Mouse (Mus musculus): ENCODE measurements at regions not wholly inside any gene's neighbourhood (a gene's known extent, or its start where the extent isn't known, plus 50 kb on each side); places are given as distances from the start of the nearest gene placed in this dataset.
A peak's percentile ranks its signal among the peaks of the same experiment; 100 is the strongest.
"Not testable (repeated sequence)": the region's sequence is repeated elsewhere in the genome, so short reads cannot be mapped to it uniquely, and the experiment has no call there.

- not testable (repeated sequence) for H3K9ac ChIP-seq (ENCODE audit: low read depth, low read length); H3K4me1 ChIP-seq (ENCODE audit: control insufficient read depth, insufficient read depth, low read length); H3K36me3 ChIP-seq (ENCODE audit: control insufficient read depth, insufficient read depth, low read length); H3K4me3 ChIP-seq (ENCODE audit: low read depth, low read length); DNase-seq (ENCODE audit: low spot score); H3K27me3 ChIP-seq (replicated peaks; ENCODE audit: control insufficient read depth, insufficient read depth, low read length); H3K9me3 ChIP-seq (ENCODE audit: control insufficient read depth, low read length); ATAC-seq (ENCODE audit: low read depth); H3K4me2 ChIP-seq (ENCODE audit: low read depth, low read length); H3K27ac ChIP-seq (replicated peaks; ENCODE audit: low read depth, low read length)
- WGBS, result 88% methylated on average over 12 of the region's 12 CpGs
Observed at GRCm38 (mm10) chr13:99663422-99663821, 147.1 kb upstream of the Map1b start.

- no peaks in the 10 kb centered on the region for H3K36me3 ChIP-seq (ENCODE audit: control insufficient read depth, insufficient read depth, low read length)
- H3K27ac ChIP-seq (replicated peaks; ENCODE audit: low read depth, low read length), result no peak overlapping the region
- no peak overlapping the region for H3K4me3 ChIP-seq (ENCODE audit: low read depth, low read length)
- no peak for DNase-seq (ENCODE audit: low spot score)
- no peaks in the 10 kb centered on the region for H3K27me3 ChIP-seq (replicated peaks; ENCODE audit: control insufficient read depth, insufficient read depth, low read length)
- no peak overlapping the region for H3K4me2 ChIP-seq (ENCODE audit: low read depth, low read length)
- H3K9me3 ChIP-seq (ENCODE audit: control insufficient read depth, low read length), result no peaks in the 10 kb centered on the region
- 74% methylated on average over 6 of the region's 6 CpGs for WGBS
- ATAC-seq (ENCODE audit: low read depth), result no peak
- H3K9ac ChIP-seq (ENCODE audit: low read depth, low read length), result no peak overlapping the region
- peaks cover 2% of the 10 kb centered on the region; the same call in 1 of the 2 replicates for H3K4me1 ChIP-seq (ENCODE audit: control insufficient read depth, insufficient read depth, low read length)
Observed at GRCm38 (mm10) chr13:99647661-99648204, 131.4 kb upstream of the Map1b start.

- no peaks in the 10 kb centered on the region for H3K27me3 ChIP-seq (replicated peaks; ENCODE audit: control insufficient read depth, insufficient read depth, low read length)
- no peak overlapping the region for H3K4me2 ChIP-seq (ENCODE audit: low read depth, low read length)
- H3K9ac ChIP-seq (ENCODE audit: low read depth, low read length), result no peak overlapping the region
- no peaks in the 10 kb centered on the region for H3K9me3 ChIP-seq (ENCODE audit: control insufficient read depth, low read length)
- DNase-seq (ENCODE audit: low spot score) (no peak), ATAC-seq (ENCODE audit: low read depth) (no peak)
- peaks cover 14% of the 10 kb centered on the region for H3K4me1 ChIP-seq (ENCODE audit: control insufficient read depth, insufficient read depth, low read length)
- H3K36me3 ChIP-seq (ENCODE audit: control insufficient read depth, insufficient read depth, low read length), result no peaks in the 10 kb centered on the region
- no peak overlapping the region for H3K27ac ChIP-seq (replicated peaks; ENCODE audit: low read depth, low read length)
- H3K4me3 ChIP-seq (ENCODE audit: low read depth, low read length), result no peak overlapping the region
- WGBS, result 88% methylated on average over 1 of the region's 1 CpGs
Observed at GRCm38 (mm10) chr13:99644771-99645170, 128.4 kb upstream of the Map1b start.

- WGBS, result 47% methylated on average over 5 of the region's 5 CpGs
- no peak overlapping the region for H3K4me3 ChIP-seq (ENCODE audit: low read depth, low read length)
- H3K4me2 ChIP-seq (ENCODE audit: low read depth, low read length), result no peak overlapping the region
- peaks cover 14% of the 10 kb centered on the region for H3K4me1 ChIP-seq (ENCODE audit: control insufficient read depth, insufficient read depth, low read length)
- no peaks in the 10 kb centered on the region for H3K36me3 ChIP-seq (ENCODE audit: control insufficient read depth, insufficient read depth, low read length)
- no peaks in the 10 kb centered on the region for H3K27me3 ChIP-seq (replicated peaks; ENCODE audit: control insufficient read depth, insufficient read depth, low read length)
- no peak for DNase-seq (ENCODE audit: low spot score)
- H3K9ac ChIP-seq (ENCODE audit: low read depth, low read length), result no peak overlapping the region
- no peaks in the 10 kb centered on the region for H3K9me3 ChIP-seq (ENCODE audit: control insufficient read depth, low read length)
- peak overlapping the region; percentile 74; the same call in 1 of the 2 replicates for H3K27ac ChIP-seq (replicated peaks; ENCODE audit: low read depth, low read length)
- no peak for ATAC-seq (ENCODE audit: low read depth)
Observed at GRCm38 (mm10) chr13:99642811-99643210, 126.5 kb upstream of the Map1b start.

GRCm38 (mm10) chr13:99642301-99642700, 126.0 kb upstream of the Map1b start:
- no peaks in the 10 kb centered on the region for H3K36me3 ChIP-seq (ENCODE audit: control insufficient read depth, insufficient read depth, low read length)
- peak overlapping the region; percentile 74 for H3K27ac ChIP-seq (replicated peaks; ENCODE audit: low read depth, low read length)
- peak; percentile 60 for DNase-seq (ENCODE audit: low spot score)
- H3K9me3 ChIP-seq (ENCODE audit: control insufficient read depth, low read length), result no peaks in the 10 kb centered on the region
- H3K4me2 ChIP-seq (ENCODE audit: low read depth, low read length), result no peak overlapping the region
- 46% methylated on average over 5 of the region's 5 CpGs for WGBS
- H3K27me3 ChIP-seq (replicated peaks; ENCODE audit: control insufficient read depth, insufficient read depth, low read length), result no peaks in the 10 kb centered on the region
- no peak overlapping the region for H3K9ac ChIP-seq (ENCODE audit: low read depth, low read length)
- peak; percentile 72 for ATAC-seq (ENCODE audit: low read depth)
- H3K4me3 ChIP-seq (ENCODE audit: low read depth, low read length), result no peak overlapping the region
- H3K4me1 ChIP-seq (ENCODE audit: control insufficient read depth, insufficient read depth, low read length), result peaks cover 14% of the 10 kb centered on the region

GRCm38 (mm10) chr13:99641386-99642165, 125.2 kb upstream of the Map1b start:
- no peak overlapping the region for H3K4me3 ChIP-seq (ENCODE audit: low read depth, low read length)
- no peak for ATAC-seq (ENCODE audit: low read depth)
- no peak overlapping the region for H3K9ac ChIP-seq (ENCODE audit: low read depth, low read length)
- WGBS, result 57% methylated on average over 22 of the region's 22 CpGs
- peak overlapping the region; percentile 74 for H3K27ac ChIP-seq (replicated peaks; ENCODE audit: low read depth, low read length)
- DNase-seq (ENCODE audit: low spot score), result peak; percentile 70
- no peaks in the 10 kb centered on the region for H3K9me3 ChIP-seq (ENCODE audit: control insufficient read depth, low read length)
- H3K4me1 ChIP-seq (ENCODE audit: control insufficient read depth, insufficient read depth, low read length), result peaks cover 14% of the 10 kb centered on the region
- H3K4me2 ChIP-seq (ENCODE audit: low read depth, low read length), result peak overlapping the region; percentile 27
- no peaks in the 10 kb centered on the region for H3K27me3 ChIP-seq (replicated peaks; ENCODE audit: control insufficient read depth, insufficient read depth, low read length)
- H3K36me3 ChIP-seq (ENCODE audit: control insufficient read depth, insufficient read depth, low read length), result no peaks in the 10 kb centered on the region

- Histone ChIP-seq H3K4me1 (ENCODE audit: control insufficient read depth, insufficient read depth, low read length) (no peaks in the 10 kb centered on the region), H3K27ac (replicated peaks; ENCODE audit: low read depth, low read length) (no peak overlapping the region), H3K9me3 (ENCODE audit: control insufficient read depth, low read length) (no peaks in the 10 kb centered on the region), H3K36me3 (ENCODE audit: control insufficient read depth, insufficient read depth, low read length) (no peaks in the 10 kb centered on the region), H3K27me3 (replicated peaks; ENCODE audit: control insufficient read depth, insufficient read depth, low read length) (no peaks in the 10 kb centered on the region), H3K4me3 (ENCODE audit: low read depth, low read length) (no peak overlapping the region), H3K9ac (ENCODE audit: low read depth, low read length) (no peak overlapping the region), H3K4me2 (ENCODE audit: low read depth, low read length) (no peak overlapping the region)
- 76% methylated on average over 5 of the region's 5 CpGs for WGBS
- ATAC-seq (ENCODE audit: low read depth) (no peak), DNase-seq (ENCODE audit: low spot score) (peak; percentile 61)
Observed at GRCm38 (mm10) chr13:99632706-99633105, 116.4 kb upstream of the Map1b start.

- H3K36me3 ChIP-seq (ENCODE audit: control insufficient read depth, insufficient read depth, low read length), result no peaks in the 10 kb centered on the region
- DNase-seq (ENCODE audit: low spot score), result no peak
- no peak for ATAC-seq (ENCODE audit: low read depth)
- no peaks in the 10 kb centered on the region for H3K27me3 ChIP-seq (replicated peaks; ENCODE audit: control insufficient read depth, insufficient read depth, low read length)
- no peak overlapping the region for H3K4me3 ChIP-seq (ENCODE audit: low read depth, low read length)
- 67% methylated on average over 3 of the region's 3 CpGs for WGBS
- no peaks in the 10 kb centered on the region for H3K4me1 ChIP-seq (ENCODE audit: control insufficient read depth, insufficient read depth, low read length)
- no peak overlapping the region for H3K27ac ChIP-seq (replicated peaks; ENCODE audit: low read depth, low read length)
- H3K9me3 ChIP-seq (ENCODE audit: control insufficient read depth, low read length), result no peaks in the 10 kb centered on the region
- no peak overlapping the region for H3K9ac ChIP-seq (ENCODE audit: low read depth, low read length)
- no peak overlapping the region for H3K4me2 ChIP-seq (ENCODE audit: low read depth, low read length)
Observed at GRCm38 (mm10) chr13:99630800-99631199, 114.5 kb upstream of the Map1b start.

GRCm38 (mm10) chr13:99630356-99630755, 114.0 kb upstream of the Map1b start:
- Histone ChIP-seq H3K4me2 (ENCODE audit: low read depth, low read length) (no peak overlapping the region), H3K4me1 (ENCODE audit: control insufficient read depth, insufficient read depth, low read length) (no peaks in the 10 kb centered on the region), H3K4me3 (ENCODE audit: low read depth, low read length) (no peak overlapping the region), H3K27ac (replicated peaks; ENCODE audit: low read depth, low read length) (no peak overlapping the region), H3K9ac (ENCODE audit: low read depth, low read length) (no peak overlapping the region), H3K27me3 (replicated peaks; ENCODE audit: control insufficient read depth, insufficient read depth, low read length) (no peaks in the 10 kb centered on the region), H3K9me3 (ENCODE audit: control insufficient read depth, low read length) (no peaks in the 10 kb centered on the region), H3K36me3 (ENCODE audit: control insufficient read depth, insufficient read depth, low read length) (no peaks in the 10 kb centered on the region)
- ATAC-seq (ENCODE audit: low read depth), result no peak
- WGBS, result 87% methylated on average over 22 of the region's 22 CpGs
- peak; percentile 28 for DNase-seq (ENCODE audit: low spot score)

Measured in embryonic facial prominence, embryonic 14.5 days (tissue).